Mouse (Mus musculus): Measurements from ENCODE around the gene Afg1l. TPM values are rescaled to one million over a fixed set of nuclear protein-coding genes. Genes with fewer than 3 reads are reported as not detected.

Gene Afg1l
- polyA plus RNA-seq, 1 experiment: 5.0 TPM

DNA sequence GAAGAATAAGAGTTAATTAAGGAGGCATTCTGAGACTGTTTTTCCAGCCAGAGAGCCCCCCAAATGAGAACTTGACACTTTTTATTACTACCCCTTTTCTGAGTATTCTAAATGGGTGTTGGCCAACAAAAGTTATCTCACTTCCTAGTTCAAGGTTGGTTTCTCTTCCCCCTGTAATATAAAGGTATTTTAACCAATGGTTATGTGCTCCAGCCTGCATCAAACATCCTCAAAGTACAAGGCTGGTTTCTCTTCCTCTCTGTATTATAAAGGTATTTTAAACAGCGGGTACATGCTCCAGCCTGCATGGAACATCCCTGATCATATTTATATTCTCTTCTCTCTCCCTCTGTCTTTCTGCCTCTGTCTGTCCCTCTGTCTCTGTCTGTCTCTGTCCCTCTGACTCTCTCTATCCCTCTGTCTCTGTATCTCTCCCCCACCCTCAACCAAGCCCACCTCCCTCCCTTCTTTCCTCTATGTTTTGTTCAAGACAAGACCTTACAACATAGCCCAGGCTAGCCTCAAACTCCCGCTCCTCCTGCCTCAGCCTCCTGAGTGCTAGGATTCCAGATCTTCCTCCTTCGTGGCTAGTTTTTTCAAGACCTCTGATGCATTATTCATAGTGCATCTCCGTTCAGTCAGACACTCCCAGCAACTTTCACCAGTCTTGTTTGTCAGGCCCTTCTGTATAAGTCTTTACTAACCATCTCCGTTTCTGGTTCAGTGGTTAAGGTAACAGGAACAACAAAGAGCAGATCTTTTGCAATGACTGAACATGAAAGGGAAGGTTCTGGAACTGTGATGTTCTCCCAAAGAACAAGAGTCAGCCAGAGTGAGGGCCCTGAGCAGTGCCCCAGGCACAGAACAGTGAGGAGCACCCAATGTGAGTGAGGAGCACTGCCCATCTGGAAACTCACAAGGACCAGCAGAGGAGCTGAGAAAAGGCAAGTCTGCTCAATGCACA lies 41.2 kb downstream of the Afg1l start:
- Histone ChIP-seq H3K4me3 (replicated peaks; ENCODE audit: control insufficient read depth, low read depth, low read length) (no peak overlapping the region), H3K27ac (ENCODE audit: control insufficient read depth, insufficient read depth, low read depth, low read length, poor library complexity) (peak overlapping the region; percentile 80), H3K4me1 (ENCODE audit: control insufficient read depth, insufficient read depth, low read length) (peaks cover 2% of the 10 kb centered on the region; the same call in 1 of the 2 replicates)
- 65% methylated on average over 5 of the region's 5 CpGs for WGBS
- TF ChIP-seq CTCF (IDR thresholded peaks at IDR 0.05; ENCODE audit: control insufficient read depth, insufficient read depth, low read length) (no peak), POLR2A (IDR thresholded peaks at IDR 0.05; ENCODE audit: borderline replicate concordance, control insufficient read depth, low read depth, low read length) (no peak)

DNA sequence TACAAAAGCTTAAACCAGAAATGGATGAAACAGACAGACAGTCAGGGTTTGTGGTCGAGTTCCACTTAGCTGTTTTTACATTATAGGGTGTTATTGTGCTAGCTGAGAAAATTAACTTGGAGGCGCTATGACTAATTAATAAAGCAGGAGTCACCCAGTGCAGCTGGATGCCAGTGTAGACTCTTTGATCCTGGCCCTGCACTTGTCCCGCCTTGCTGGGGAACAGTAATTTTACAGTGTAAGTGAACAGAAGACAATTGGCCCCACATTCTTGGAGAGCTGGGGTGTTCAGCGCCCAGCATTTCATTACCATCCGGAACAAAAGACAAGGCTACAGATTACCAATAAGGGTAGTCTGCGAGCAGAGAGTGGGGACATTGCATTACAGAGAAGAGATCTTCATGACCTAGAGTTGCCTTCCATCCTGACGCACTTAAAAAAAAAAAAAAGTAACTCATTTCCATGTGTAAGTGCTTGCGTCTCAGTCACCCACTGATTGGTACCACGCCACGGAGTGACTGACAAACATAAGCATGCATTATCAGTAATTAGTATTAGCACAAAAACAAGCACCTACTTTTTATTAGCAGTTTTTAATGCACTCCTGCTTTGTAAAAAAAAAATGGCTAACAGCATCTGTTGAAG lies 60.7 kb downstream of the Afg1l start:
- Histone ChIP-seq H3K4me1 (ENCODE audit: control insufficient read depth, insufficient read depth, low read length) (no peaks in the 10 kb centered on the region), H3K27ac (ENCODE audit: control insufficient read depth, insufficient read depth, low read depth, low read length, poor library complexity) (no peak overlapping the region), H3K4me3 (replicated peaks; ENCODE audit: control insufficient read depth, low read depth, low read length) (no peak overlapping the region)
- TF ChIP-seq CTCF (IDR thresholded peaks at IDR 0.05; ENCODE audit: control insufficient read depth, insufficient read depth, low read length): no peak
- no peak for TF ChIP-seq POLR2A (IDR thresholded peaks at IDR 0.05; ENCODE audit: borderline replicate concordance, control insufficient read depth, low read depth, low read length)
- WGBS: 85% methylated on average over 10 of the region's 10 CpGs

DNA sequence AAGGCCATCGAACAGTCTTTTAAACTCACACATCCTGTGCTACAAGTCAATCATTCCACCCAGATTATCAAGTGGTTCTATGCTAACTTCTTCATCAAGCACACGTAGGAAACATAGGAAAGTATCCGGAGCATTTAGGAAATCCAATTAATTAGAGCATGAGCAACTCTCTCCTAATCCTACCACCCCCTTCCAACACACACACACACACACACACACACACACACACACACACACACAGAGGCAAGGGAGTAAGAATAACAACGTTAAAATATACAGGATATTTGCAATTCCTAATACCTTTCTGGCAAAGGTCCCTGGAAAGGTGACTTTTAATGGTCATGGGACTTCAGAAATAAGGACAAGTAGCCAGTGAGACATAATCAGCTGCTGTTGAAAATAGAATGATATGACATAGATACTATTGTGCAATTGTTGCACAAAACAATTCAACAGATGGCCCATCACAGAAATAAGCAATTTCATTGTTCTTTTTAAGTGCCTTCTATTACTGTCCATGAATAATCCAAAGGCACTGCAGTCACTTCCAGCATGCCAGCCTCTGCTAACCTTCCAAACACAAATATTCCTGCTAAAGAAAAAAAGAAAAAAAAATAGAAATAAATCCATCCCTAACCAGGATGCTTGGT lies 62.4 kb downstream of the Afg1l start:
- Histone ChIP-seq H3K27ac (ENCODE audit: control insufficient read depth, insufficient read depth, low read depth, low read length, poor library complexity) (no peak overlapping the region), H3K4me3 (replicated peaks; ENCODE audit: control insufficient read depth, low read depth, low read length) (no peak overlapping the region), H3K4me1 (ENCODE audit: control insufficient read depth, insufficient read depth, low read length) (no peaks in the 10 kb centered on the region)
- TF ChIP-seq CTCF (IDR thresholded peaks at IDR 0.05; ENCODE audit: control insufficient read depth, insufficient read depth, low read length): no peak
- TF ChIP-seq POLR2A (IDR thresholded peaks at IDR 0.05; ENCODE audit: borderline replicate concordance, control insufficient read depth, low read depth, low read length): no peak
- 76% methylated on average over 4 of the region's 4 CpGs for WGBS

DNA sequence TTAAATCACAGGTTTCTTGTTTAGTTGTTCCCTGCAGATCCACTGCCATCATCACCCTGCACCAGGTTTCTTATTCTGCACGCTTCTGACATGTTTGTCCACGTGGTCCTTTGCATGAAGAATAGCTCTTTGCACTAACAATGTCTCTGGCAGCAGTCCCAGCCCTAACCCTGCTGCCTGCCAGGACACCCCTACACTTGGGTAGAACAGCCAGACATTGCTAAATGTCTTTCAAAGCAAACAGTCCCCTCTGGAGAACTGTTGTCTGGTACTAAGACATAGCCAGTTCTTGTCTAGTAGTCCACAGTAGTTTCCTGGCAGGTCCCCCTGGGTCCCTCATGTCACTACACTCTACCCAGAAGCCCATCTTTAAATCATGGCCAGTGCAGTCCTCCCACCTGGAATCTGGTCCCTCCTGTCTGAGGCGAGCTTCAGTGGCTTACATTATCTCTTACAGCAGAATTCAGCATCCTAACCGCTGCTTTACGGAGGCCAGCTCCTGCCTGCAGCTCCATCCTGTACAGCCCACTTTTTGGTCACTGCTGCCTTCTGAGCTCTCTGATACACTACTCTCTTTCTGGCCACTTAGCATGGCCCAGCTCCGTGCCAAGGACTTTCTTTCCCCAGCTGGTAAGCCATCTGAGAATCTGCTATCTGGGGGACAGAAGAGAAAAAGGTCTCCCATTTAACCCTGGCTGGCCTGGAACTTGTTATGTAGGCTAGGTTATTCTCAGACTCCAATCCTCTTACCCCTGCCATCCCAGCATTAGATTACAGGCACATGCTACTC lies 67.4 kb downstream of the Afg1l start:
- Histone ChIP-seq H3K4me1 (ENCODE audit: control insufficient read depth, insufficient read depth, low read length) (no peaks in the 10 kb centered on the region), H3K27ac (ENCODE audit: control insufficient read depth, insufficient read depth, low read depth, low read length, poor library complexity) (no peak overlapping the region), H3K4me3 (replicated peaks; ENCODE audit: control insufficient read depth, low read depth, low read length) (no peak overlapping the region)
- 85% methylated on average over 6 of the region's 6 CpGs for WGBS
- TF ChIP-seq CTCF (IDR thresholded peaks at IDR 0.05; ENCODE audit: control insufficient read depth, insufficient read depth, low read length): no peak

DNA sequence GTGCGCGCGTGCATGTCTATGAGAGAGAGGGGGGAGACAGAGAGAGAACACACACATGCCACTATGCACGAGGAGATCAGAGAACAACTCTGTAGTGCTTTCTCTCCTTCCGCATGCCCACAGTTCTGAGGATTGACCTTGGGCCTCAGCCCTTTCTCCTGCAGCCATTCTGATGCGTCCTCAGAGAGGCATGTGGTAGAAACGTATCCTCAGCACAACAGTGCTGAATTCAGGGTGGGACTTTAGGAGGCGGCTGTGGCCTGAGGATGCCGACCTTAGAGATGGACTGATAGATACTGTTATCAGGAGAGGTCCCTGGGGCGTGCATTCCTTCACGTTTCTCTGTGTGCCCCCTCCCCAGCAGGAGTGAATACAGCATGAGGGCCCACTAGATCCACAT lies 87.9 kb downstream of the Afg1l start:
- TF ChIP-seq CTCF (IDR thresholded peaks at IDR 0.05; ENCODE audit: control insufficient read depth, insufficient read depth, low read length): no peak
- no peak for TF ChIP-seq POLR2A (IDR thresholded peaks at IDR 0.05; ENCODE audit: borderline replicate concordance, control insufficient read depth, low read depth, low read length)
- no peak overlapping the region for H3K27ac ChIP-seq (ENCODE audit: control insufficient read depth, insufficient read depth, low read depth, low read length, poor library complexity)
- H3K4me3 ChIP-seq (replicated peaks; ENCODE audit: control insufficient read depth, low read depth, low read length): no peak overlapping the region
- WGBS: 89% methylated on average over 11 of the region's 11 CpGs
- no peaks in the 10 kb centered on the region for H3K4me1 ChIP-seq (ENCODE audit: control insufficient read depth, insufficient read depth, low read length)

DNA sequence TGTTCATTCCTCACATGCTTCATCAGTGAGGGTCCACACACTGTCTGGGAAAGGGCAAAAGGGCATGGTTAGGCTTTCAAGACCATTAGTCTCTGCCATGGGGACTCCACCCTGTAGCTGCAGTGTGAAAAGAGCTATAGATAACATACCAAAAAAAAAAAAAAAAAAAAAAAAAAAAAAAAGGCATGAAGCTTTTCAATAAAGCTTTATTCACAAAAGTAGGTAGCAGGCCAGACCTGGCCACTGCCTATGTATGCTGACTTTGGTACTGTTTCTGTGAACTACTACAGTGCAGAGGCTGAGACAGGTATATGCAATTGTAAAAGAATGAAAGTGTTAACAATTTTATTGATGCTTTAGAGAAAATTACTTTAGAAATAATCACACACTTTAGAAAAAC lies 90.2 kb downstream of the Afg1l start:
- TF ChIP-seq POLR2A (IDR thresholded peaks at IDR 0.05; ENCODE audit: borderline replicate concordance, control insufficient read depth, low read depth, low read length) (no peak), CTCF (IDR thresholded peaks at IDR 0.05; ENCODE audit: control insufficient read depth, insufficient read depth, low read length) (no peak)
- H3K4me1 ChIP-seq (ENCODE audit: control insufficient read depth, insufficient read depth, low read length): no peaks in the 10 kb centered on the region
- H3K27ac ChIP-seq (ENCODE audit: control insufficient read depth, insufficient read depth, low read depth, low read length, poor library complexity): no peak overlapping the region
- no peak overlapping the region for H3K4me3 ChIP-seq (replicated peaks; ENCODE audit: control insufficient read depth, low read depth, low read length)

DNA sequence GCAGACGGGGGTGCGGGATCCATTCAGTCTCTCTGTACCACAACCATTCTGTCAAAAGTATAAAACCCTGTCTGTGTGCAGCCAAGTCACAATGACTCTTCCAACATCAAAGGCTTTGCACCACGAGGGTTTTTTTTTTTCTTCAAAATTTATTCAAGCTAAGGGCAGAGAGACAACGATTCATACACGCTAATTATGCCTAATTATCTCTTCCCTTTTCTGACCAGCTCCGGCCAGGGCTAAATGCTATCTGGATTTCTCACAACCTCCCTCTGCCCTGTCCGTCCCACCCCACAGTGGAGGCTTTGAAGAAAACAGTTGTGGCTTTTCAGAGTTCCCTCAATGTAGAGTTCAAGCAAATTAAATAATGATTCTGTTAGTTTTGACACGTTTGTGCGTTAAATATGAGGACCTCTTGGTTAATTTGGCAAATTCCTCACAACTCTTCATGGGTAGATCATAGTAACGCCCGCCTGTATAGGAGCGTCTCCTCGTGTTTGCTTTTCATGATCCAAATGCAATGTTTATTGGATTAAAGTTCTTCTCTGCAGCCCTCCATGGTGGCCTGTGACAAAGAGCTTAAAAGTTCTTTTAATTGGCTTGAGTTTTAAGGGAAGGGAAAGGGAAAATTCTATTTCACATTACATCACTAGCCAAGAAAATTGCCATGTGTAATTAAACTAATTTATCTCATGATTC lies 93.3 kb downstream of the Afg1l start:
- H3K4me1 ChIP-seq (ENCODE audit: control insufficient read depth, insufficient read depth, low read length): no peaks in the 10 kb centered on the region
- H3K4me3 ChIP-seq (replicated peaks; ENCODE audit: control insufficient read depth, low read depth, low read length): no peak overlapping the region
- TF ChIP-seq POLR2A (IDR thresholded peaks at IDR 0.05; ENCODE audit: borderline replicate concordance, control insufficient read depth, low read depth, low read length) (no peak), CTCF (IDR thresholded peaks at IDR 0.05; ENCODE audit: control insufficient read depth, insufficient read depth, low read length) (no peak)
- no peak overlapping the region for H3K27ac ChIP-seq (ENCODE audit: control insufficient read depth, insufficient read depth, low read depth, low read length, poor library complexity)
- WGBS: 83% methylated on average over 13 of the region's 13 CpGs
